Mouse (Mus musculus): ENCODE results near the gene Slc10a2. TPM values are rescaled to one million over a fixed set of nuclear protein-coding genes. Genes with fewer than 3 reads are reported as not detected.

Gene Slc10a2
- polyA plus RNA-seq (2014; fragmentation: Illumina TruSeq; extraction: RNeasy Lipid Tissue Mini Kit (QIAGEN cat#74804); ENCODE audit: low read depth, low replicate concordance): 330 TPM

GRCm38 (mm10) chr8:5105186-5105585 is at the start of gene Slc10a2:
Slc10a2 (minus strand) TSS chr8:5105351.

All from kidney, adult 10 weeks (tissue).